Mouse (Mus musculus) layer of hippocampus, postnatal 25 days (tissue): ENCODE results near the gene Tnfaip3. TPM values are rescaled to one million over a fixed set of nuclear protein-coding genes. Genes with fewer than 3 reads are reported as not detected.

Experiments
- DNase-seq, 2 experiments: peaks; one replicate each; pipeline ENCODE4 v3.0.0; 2022; ENCODE audit warnings: mixed read lengths in 2 of 2, low spot score in 1 of 2; ENCODE audit errors: extremely low spot score in 1 of 2
- total RNA-seq, 2 experiments: library from RNA; stranded (reverse); gene quantifications; 2 replicates each; pipeline ENCODE4 v1.2.3; 2021

Gene Tnfaip3
- total RNA-seq, 2 experiments from 2014 or later, result 4.4 to 5.0 TPM

DNA sequence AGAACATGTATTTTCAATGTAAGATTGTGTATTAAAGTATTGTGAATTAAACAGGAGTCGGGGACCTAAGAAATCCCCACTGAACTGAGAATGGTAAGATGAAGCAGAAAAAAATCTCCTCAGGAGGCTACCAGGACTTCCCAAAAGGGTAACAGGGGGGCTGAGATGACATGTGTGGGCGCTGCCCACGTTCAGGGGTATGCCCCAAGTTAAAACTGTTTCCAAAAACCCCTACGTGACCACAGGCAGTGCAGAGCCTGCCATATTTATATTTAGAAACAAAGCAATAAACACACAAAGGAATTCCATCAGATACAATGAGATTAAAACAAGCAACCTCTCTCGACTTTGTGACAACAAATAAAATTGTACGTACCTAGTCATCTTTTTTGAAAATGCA, 31.9 kb downstream of the Tnfaip3 start:
- DNase-seq, result no peak

DNA sequence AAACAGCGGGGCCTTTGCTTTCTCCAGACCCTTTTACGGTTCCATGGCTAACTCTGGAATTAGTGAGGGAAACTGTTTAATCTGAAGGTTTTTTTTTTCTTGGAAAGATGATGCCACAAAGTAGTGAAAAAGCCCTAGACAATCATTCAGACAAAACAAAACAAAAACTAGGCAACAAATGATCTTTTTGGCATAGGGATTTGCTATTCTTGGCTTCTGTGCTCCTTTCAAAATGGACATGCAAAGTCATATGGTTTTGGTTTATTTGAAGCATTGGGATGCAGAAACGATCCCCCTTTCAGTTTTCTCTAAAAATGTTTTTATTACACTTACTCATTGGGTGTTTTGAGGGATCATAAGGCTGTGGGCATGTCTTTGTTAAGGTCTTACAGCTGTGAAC, 41.0 kb downstream of the Tnfaip3 start:
- no peak for DNase-seq

DNA sequence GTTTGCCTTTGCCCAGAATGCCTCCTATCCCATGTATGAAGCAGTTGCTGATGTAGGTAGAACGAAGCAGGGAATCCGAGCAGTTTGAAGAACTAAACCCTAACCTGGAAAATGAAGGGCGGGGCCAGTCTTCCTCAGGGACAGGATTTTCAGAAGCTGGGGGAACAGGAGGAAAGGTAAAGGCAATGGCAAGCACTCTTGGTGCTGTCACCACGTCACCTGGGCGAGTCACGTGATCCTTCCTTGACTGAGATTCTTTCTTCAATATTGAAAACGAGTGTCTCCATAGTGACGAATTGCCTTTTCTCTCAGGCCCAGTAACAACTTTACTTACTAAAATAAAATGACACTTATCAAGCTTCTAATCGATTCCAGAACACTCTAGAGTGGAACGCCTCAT, 48.6 kb downstream of the Tnfaip3 start:
- no peak for DNase-seq

DNA sequence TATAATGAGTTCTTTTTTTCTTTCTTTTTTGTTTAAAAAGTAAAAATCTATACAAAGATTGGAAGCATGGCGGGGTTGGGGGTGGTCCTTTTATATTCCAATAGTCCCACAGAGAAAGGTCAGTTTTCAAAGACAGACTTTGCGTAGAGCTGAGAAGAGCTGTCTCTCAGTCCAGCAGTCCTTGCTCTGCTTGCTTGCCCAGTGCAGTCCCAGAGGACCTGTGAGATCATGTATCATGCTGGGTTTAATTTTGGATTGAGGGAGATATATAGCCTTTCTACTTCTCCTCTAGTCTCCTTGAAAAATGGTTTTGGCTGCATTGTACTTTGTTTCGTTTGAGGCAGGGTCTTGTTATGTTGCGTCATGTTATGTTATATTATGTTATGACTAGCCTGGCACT, 49.9 kb downstream of the Tnfaip3 start:
- no peak for DNase-seq

DNA sequence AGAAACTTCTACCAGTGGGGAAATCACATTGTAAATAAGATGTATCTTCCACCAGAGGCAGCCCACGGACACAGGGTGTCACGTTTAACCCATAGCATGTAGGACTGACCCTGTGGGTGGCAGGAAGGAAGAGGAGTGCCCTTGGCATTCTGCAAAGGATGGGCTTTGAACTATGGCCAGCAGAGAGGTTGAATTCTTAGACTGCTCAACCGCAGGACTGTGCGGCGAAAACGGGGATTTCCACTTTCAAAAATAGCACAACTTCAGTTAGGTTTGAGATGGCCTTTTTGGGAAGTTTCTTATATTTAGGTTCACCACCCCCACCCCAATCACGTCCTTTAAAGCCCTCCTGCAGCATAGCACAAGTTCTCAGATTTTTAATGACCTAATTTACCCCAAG, 50.6 kb downstream of the Tnfaip3 start:
- DNase-seq, result no peak

DNA sequence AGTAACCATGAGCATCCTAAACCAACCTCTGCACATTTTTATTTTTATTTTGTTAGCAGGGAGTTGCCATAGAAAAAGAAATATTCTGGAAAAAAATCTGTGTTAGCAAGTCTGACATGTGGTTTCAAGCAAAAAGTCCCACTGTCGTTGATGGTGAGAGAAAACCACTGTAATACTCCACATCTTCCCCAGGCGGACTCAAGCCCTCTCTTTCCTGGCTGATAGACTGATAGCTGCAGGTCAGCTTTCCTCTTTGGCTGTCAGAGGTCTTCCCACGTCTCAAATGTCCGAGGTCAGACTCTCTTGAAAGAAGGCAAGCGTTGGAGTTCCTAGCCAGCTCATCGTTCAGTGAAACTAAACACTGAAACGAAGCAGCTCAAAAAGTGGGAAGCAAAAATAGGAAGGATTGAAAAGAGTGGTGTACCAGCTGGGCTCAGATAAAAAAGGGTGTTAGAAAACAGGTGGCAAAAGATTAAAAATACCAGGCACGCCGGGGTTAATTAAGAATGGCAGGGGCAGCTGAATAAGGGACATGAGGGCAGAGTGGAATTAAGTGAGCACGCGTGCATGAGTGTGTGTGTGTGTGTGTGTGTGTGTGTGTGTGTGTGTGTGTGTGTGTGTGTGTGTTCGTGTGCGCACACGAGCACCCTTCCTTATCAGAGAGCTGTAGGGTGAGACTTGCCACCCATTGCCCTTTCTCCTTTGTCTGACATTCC, 55.5 kb downstream of the Tnfaip3 start:
- DNase-seq, result no peak

DNA sequence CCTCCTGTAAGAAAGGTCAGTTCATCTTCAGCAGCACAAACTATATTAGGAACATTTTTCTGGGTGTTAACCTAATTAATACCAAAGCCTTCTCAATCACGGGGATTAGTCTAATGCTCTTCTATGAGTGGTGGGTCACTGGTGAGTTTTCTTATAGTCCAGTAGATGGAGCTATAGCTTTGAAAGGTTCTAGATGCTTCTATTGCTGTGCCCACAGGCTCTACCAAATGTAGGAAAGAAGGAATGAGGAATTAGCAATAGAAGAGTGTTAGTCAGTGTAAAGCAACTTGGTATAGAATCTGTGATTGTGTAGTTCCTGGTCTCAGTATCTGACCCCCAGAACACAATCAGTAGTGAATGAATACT, 61.8 kb downstream of the Tnfaip3 start:
- DNase-seq, result no peak

DNA sequence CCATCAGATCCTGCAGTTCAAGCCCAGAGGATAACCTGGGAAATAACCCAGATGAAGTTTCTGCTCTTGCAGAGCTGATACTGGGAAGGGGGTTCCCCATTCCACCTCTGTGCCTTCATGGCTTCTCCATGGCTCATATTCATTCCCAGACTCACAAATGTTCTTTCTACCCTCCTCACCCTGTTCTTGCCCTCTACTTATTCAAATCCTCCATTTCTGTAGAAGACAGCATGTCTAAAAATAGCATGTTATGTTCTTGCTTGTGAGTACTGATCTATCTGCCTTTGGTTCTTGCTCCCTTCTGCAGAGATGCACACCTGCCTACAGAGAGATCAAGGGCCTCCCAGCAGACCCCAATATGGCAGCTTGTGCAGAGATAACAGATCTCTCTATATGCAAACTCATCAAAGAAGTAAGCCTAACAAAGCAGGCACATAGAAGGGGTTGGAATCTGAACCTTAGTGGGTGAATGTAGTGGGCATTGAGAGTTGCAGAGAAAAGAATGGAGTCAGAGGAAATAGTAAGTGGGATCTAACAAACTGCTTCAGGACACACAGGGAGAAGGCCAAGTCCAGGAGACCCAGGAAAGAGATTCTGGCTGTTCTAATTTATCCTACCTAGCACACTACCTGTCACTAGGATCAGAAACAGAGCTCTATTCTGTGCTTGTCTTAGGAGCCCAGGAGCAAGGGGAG, 62.3 kb downstream of the Tnfaip3 start:
- DNase-seq, result no peak

Other genes with a start within 250 kb of the Tnfaip3 start
- not detected for gene Gm4922, start 228.9 kb downstream of the Tnfaip3 start, total RNA-seq
- gene Perp, start 170.6 kb downstream of the Tnfaip3 start, total RNA-seq, result 1 to 10 TPM; 2.9 to 3.7 TPM